Mouse (Mus musculus): ENCODE measurements at regions not wholly inside any gene's neighbourhood (a gene's known extent, or its start where the extent isn't known, plus 50 kb on each side); places are given as distances from the start of the nearest gene placed in this dataset.

- TF ChIP-seq CTCF (IDR thresholded peaks at IDR 0.05; ENCODE audit: low read depth) = peak; percentile 80
- no peaks in the 10 kb centered on the region for H3K27me3 ChIP-seq (ENCODE audit: insufficient read depth, low read length)
- no peaks in the 10 kb centered on the region for H3K36me3 ChIP-seq (ENCODE audit: insufficient read depth, low read length)
- DNase-seq (ENCODE audit: low spot score) = peak; percentile 38
- no peak overlapping the region for H3K9ac ChIP-seq (ENCODE audit: low read depth, low read length)
- H3K4me2 ChIP-seq (ENCODE audit: low read length) = no peak overlapping the region
- 6% methylated on average over 2 of the region's 2 CpGs for WGBS
- H3K4me3 ChIP-seq (replicated peaks; ENCODE audit: low read depth, low read length) = no peak overlapping the region
- no peaks in the 10 kb centered on the region for H3K9me3 ChIP-seq (replicated peaks; ENCODE audit: low read length)
- ATAC-seq (replicated peaks; ENCODE audit: low FRiP score, low read depth) = no peak
- H3K4me1 ChIP-seq (replicated peaks; ENCODE audit: insufficient read depth, low read length) = no peaks in the 10 kb centered on the region
- H3K27ac ChIP-seq = no peak overlapping the region
Measured at GRCm38 (mm10) chr6:78899952-78900351, 431.3 kb upstream of the Reg3g start.

GRCm38 (mm10) chr6:78892730-78893129 is 424.1 kb upstream of the Reg3g start:
- H3K9me3 ChIP-seq (replicated peaks; ENCODE audit: low read length) = no peaks in the 10 kb centered on the region
- no peak for ATAC-seq (replicated peaks; ENCODE audit: low FRiP score, low read depth)
- WGBS = 28% methylated on average over 3 of the region's 3 CpGs

GRCm38 (mm10) chr6:78863031-78863430 is 394.4 kb upstream of the Reg3g start:
- H3K9me3 ChIP-seq (replicated peaks; ENCODE audit: low read length) = no peaks in the 10 kb centered on the region
- DNase-seq (ENCODE audit: low spot score) (no peak), ATAC-seq (replicated peaks; ENCODE audit: low FRiP score, low read depth) (no peak)
- no peak overlapping the region for H3K4me2 ChIP-seq (ENCODE audit: low read length)
- H3K27me3 ChIP-seq (ENCODE audit: insufficient read depth, low read length) = no peaks in the 10 kb centered on the region
- H3K27ac ChIP-seq = no peak overlapping the region
- H3K4me1 ChIP-seq (replicated peaks; ENCODE audit: insufficient read depth, low read length) = no peaks in the 10 kb centered on the region
- H3K36me3 ChIP-seq (ENCODE audit: insufficient read depth, low read length) = no peaks in the 10 kb centered on the region
- TF ChIP-seq CTCF (IDR thresholded peaks at IDR 0.05; ENCODE audit: low read depth) = no peak
- no peak overlapping the region for H3K4me3 ChIP-seq (replicated peaks; ENCODE audit: low read depth, low read length)
- no peak overlapping the region for H3K9ac ChIP-seq (ENCODE audit: low read depth, low read length)

More at GRCm38 (mm10) chr6:78892730-78893129, 424.1 kb upstream of the Reg3g start:
- Histone ChIP-seq H3K9ac (ENCODE audit: low read depth, low read length) (no peak overlapping the region), H3K4me1 (replicated peaks; ENCODE audit: insufficient read depth, low read length) (no peaks in the 10 kb centered on the region), H3K4me2 (ENCODE audit: low read length) (no peak overlapping the region), H3K4me3 (replicated peaks; ENCODE audit: low read depth, low read length) (no peak overlapping the region), H3K36me3 (ENCODE audit: insufficient read depth, low read length) (no peaks in the 10 kb centered on the region), H3K27me3 (ENCODE audit: insufficient read depth, low read length) (no peaks in the 10 kb centered on the region), H3K27ac (no peak overlapping the region)
- peak; percentile 32 for DNase-seq (ENCODE audit: low spot score)
- TF ChIP-seq CTCF (IDR thresholded peaks at IDR 0.05; ENCODE audit: low read depth) = no peak

- Histone ChIP-seq H3K4me1 (replicated peaks; ENCODE audit: insufficient read depth, low read length) (no peaks in the 10 kb centered on the region), H3K9ac (ENCODE audit: low read depth, low read length) (no peak overlapping the region), H3K9me3 (replicated peaks; ENCODE audit: low read length) (no peaks in the 10 kb centered on the region), H3K27ac (no peak overlapping the region), H3K27me3 (ENCODE audit: insufficient read depth, low read length) (no peaks in the 10 kb centered on the region), H3K4me2 (ENCODE audit: low read length) (no peak overlapping the region), H3K36me3 (ENCODE audit: insufficient read depth, low read length) (no peaks in the 10 kb centered on the region), H3K4me3 (replicated peaks; ENCODE audit: low read depth, low read length) (no peak overlapping the region)
- no peak for TF ChIP-seq CTCF (IDR thresholded peaks at IDR 0.05; ENCODE audit: low read depth)
- DNase-seq (ENCODE audit: low spot score) (no peak), ATAC-seq (replicated peaks; ENCODE audit: low FRiP score, low read depth) (no peak)
- 47% methylated on average over 2 of the region's 2 CpGs for WGBS
Measured at GRCm38 (mm10) chr6:78841261-78841660, 372.6 kb upstream of the Reg3g start.

GRCm38 (mm10) chr6:78825901-78826629 is 357.4 kb upstream of the Reg3g start:
- H3K4me3 ChIP-seq (replicated peaks; ENCODE audit: low read depth, low read length) = no peak overlapping the region
- H3K27me3 ChIP-seq (ENCODE audit: insufficient read depth, low read length) = no peaks in the 10 kb centered on the region
- no peak for TF ChIP-seq CTCF (IDR thresholded peaks at IDR 0.05; ENCODE audit: low read depth)
- H3K9me3 ChIP-seq (replicated peaks; ENCODE audit: low read length) = no peaks in the 10 kb centered on the region
- 33% methylated on average over 6 of the region's 6 CpGs for WGBS
- ATAC-seq (replicated peaks; ENCODE audit: low FRiP score, low read depth) (no peak), DNase-seq (ENCODE audit: low spot score) (peak; percentile 47)
- H3K9ac ChIP-seq (ENCODE audit: low read depth, low read length) = no peak overlapping the region
- no peak overlapping the region for H3K4me2 ChIP-seq (ENCODE audit: low read length)
- H3K4me1 ChIP-seq (replicated peaks; ENCODE audit: insufficient read depth, low read length) = no peaks in the 10 kb centered on the region
- no peak overlapping the region for H3K27ac ChIP-seq
- no peaks in the 10 kb centered on the region for H3K36me3 ChIP-seq (ENCODE audit: insufficient read depth, low read length)

GRCm38 (mm10) chr6:78821251-78821650 is 352.6 kb upstream of the Reg3g start:
- Histone ChIP-seq H3K9ac (ENCODE audit: low read depth, low read length) (no peak overlapping the region), H3K4me1 (replicated peaks; ENCODE audit: insufficient read depth, low read length) (no peaks in the 10 kb centered on the region), H3K4me2 (ENCODE audit: low read length) (no peak overlapping the region), H3K36me3 (ENCODE audit: insufficient read depth, low read length) (no peaks in the 10 kb centered on the region), H3K4me3 (replicated peaks; ENCODE audit: low read depth, low read length) (no peak overlapping the region), H3K9me3 (replicated peaks; ENCODE audit: low read length) (no peaks in the 10 kb centered on the region), H3K27me3 (ENCODE audit: insufficient read depth, low read length) (no peaks in the 10 kb centered on the region), H3K27ac (no peak overlapping the region)
- 84% methylated on average over 1 of the region's 1 CpGs for WGBS
- no peak for ATAC-seq (replicated peaks; ENCODE audit: low FRiP score, low read depth)
- no peak for TF ChIP-seq CTCF (IDR thresholded peaks at IDR 0.05; ENCODE audit: low read depth)
- DNase-seq (ENCODE audit: low spot score) = no peak

- WGBS = 22% methylated on average over 2 of the region's 2 CpGs
- no peak for TF ChIP-seq CTCF (IDR thresholded peaks at IDR 0.05; ENCODE audit: low read depth)
- DNase-seq (ENCODE audit: low spot score) (peak; percentile 57), ATAC-seq (replicated peaks; ENCODE audit: low FRiP score, low read depth) (no peak)
- no peaks in the 10 kb centered on the region for H3K27me3 ChIP-seq (ENCODE audit: insufficient read depth, low read length)
- H3K36me3 ChIP-seq (ENCODE audit: insufficient read depth, low read length) = no peaks in the 10 kb centered on the region
- H3K9ac ChIP-seq (ENCODE audit: low read depth, low read length) = no peak overlapping the region
- no peaks in the 10 kb centered on the region for H3K4me1 ChIP-seq (replicated peaks; ENCODE audit: insufficient read depth, low read length)
- no peak overlapping the region for H3K27ac ChIP-seq
- H3K4me3 ChIP-seq (replicated peaks; ENCODE audit: low read depth, low read length) = no peak overlapping the region
- no peaks in the 10 kb centered on the region for H3K9me3 ChIP-seq (replicated peaks; ENCODE audit: low read length)
- H3K4me2 ChIP-seq (ENCODE audit: low read length) = no peak overlapping the region
Measured at GRCm38 (mm10) chr6:78797013-78797412, 328.3 kb upstream of the Reg3g start.

All from kidney, postnatal 0 days (tissue).